Comparison of ENCODE assay signal across 15 mouse cellular contexts in genomic region chr12:108367909-108368308, GRCm38 (mm10). TPM values are rescaled to one million over a fixed set of nuclear protein-coding genes. Genes with fewer than 3 reads are reported as not detected.
A peak's percentile ranks its signal among the peaks of the same experiment; 100 is the strongest.
DNase-seq lines count a peak whose midpoint lies in the region; ATAC-seq and TF ChIP-seq lines count a peak whose summit lies in the region.
"Had no signal": no experiment of that assay in that cellular context is flagged by ENCODE, and none has a peak within 500 bp of the region (broad histone marks: within the 10 kb centered on the region; RNA-seq: fewer than 3 reads in every experiment).

No protein-coding gene starts in this region.

- peaks cover 31% of the 10 kb centered on the region for H3K4me1 ChIP-seq in heart, adult 2 months (ENCODE audit: control insufficient read depth, insufficient read depth, low read length)
- H3K4me1 ChIP-seq in heart, embryonic 12.5 days (replicated peaks) = peaks cover 44% of the 10 kb centered on the region
- H3K4me1 ChIP-seq in cerebellum, adult 2 months (ENCODE audit: control insufficient read depth, insufficient read depth, low read length) = peaks cover 58% of the 10 kb centered on the region
- peaks cover 64% of the 10 kb centered on the region for H3K4me1 ChIP-seq in lung, embryonic 16.5 days (replicated peaks; ENCODE audit: control insufficient read depth, insufficient read depth, low read length)

- H3K27ac ChIP-seq in heart, adult 2 months = peak overlapping the region; percentile 77
- no peak overlapping the region for H3K27ac ChIP-seq in heart, embryonic 12.5 days (ENCODE audit: poor library complexity, severe bottlenecking)
- H3K27ac ChIP-seq in cerebellum, adult 2 months (ENCODE audit: insufficient read depth, low read length) = no peak overlapping the region
- peak overlapping the region; percentile 37; the same call in 1 of the 2 replicates for H3K27ac ChIP-seq in lung, embryonic 16.5 days (ENCODE audit: low read length)
- H3K27ac ChIP-seq: hindbrain, embryonic 14.5 days; liver, embryonic 14.5 days; midbrain, embryonic 13.5 days had no signal

- H3K4me3 ChIP-seq in heart, adult 2 months = no peak overlapping the region
- no peak overlapping the region for H3K4me3 ChIP-seq in heart, embryonic 12.5 days
- no peak overlapping the region for H3K4me3 ChIP-seq in cerebellum, adult 2 months (replicated peaks; ENCODE audit: insufficient read depth, low read depth, low read length)
- H3K4me3 ChIP-seq in lung, embryonic 16.5 days (ENCODE audit: low read length) = no peak overlapping the region
- H3K4me3 ChIP-seq: midbrain, embryonic 13.5 days had no signal

- ATAC-seq in heart, embryonic 12.5 days (ENCODE audit: insufficient number of reproducible peaks, low FRiP score) = no peak
- ATAC-seq in lung, embryonic 16.5 days (ENCODE audit: low read depth) = no peak
- ATAC-seq in activated CD4-positive, CD25-positive, alpha-beta regulatory T cell, adult 4 months = no peak
- ATAC-seq: CD4-positive, CD25-positive, alpha-beta regulatory T cell, adult 4 months; forebrain, embryonic 14.5 days; midbrain, embryonic 13.5 days had no signal

- peak; percentile 52 to 56 for DNase-seq in heart, adult 2 months
- DNase-seq in cerebellum, adult 2 months = peak; percentile 61 to 73
- peak; percentile 52 to 56 for DNase-seq in heart, adult 9 months (ENCODE audit: low spot score in 2 of 2)
- no peak for DNase-seq in layer of hippocampus, postnatal 10 days (ENCODE audit: low spot score in 2 of 2)
- DNase-seq: gastrocnemius, postnatal 36 days; right cerebral cortex, postnatal 25 days; thymus, postnatal 25 days had no signal

- no peak for TF ChIP-seq CTCF in heart, adult 2 months (IDR thresholded peaks at IDR 0.05)
- no peak for TF ChIP-seq CTCF in cerebellum, adult 2 months (IDR thresholded peaks at IDR 0.05; ENCODE audit: borderline replicate concordance, insufficient read depth, low read depth, low read length)

- no peaks in the 10 kb centered on the region for H3K27me3 ChIP-seq in heart, adult 2 months (ENCODE audit: control insufficient read depth, insufficient read depth, low read length)
- no peaks in the 10 kb centered on the region for H3K27me3 ChIP-seq in heart, embryonic 12.5 days (replicated peaks)
- H3K27me3 ChIP-seq in cerebellum, adult 2 months (ENCODE audit: control insufficient read depth, insufficient read depth, low read length) = no peaks in the 10 kb centered on the region
- no peaks in the 10 kb centered on the region for H3K27me3 ChIP-seq in lung, embryonic 16.5 days (ENCODE audit: control insufficient read depth, insufficient read depth, low read depth, low read length)
- H3K27me3 ChIP-seq: midbrain, embryonic 13.5 days had no signal

- H3K9ac ChIP-seq in heart, adult 2 months (ENCODE audit: low read depth, low read length) = no peak overlapping the region
- H3K9ac ChIP-seq in heart, embryonic 12.5 days = no peak overlapping the region
- no peak overlapping the region for H3K9ac ChIP-seq in lung, embryonic 16.5 days (ENCODE audit: low read length)
- H3K9ac ChIP-seq: hindbrain, embryonic 14.5 days; liver, embryonic 14.5 days; midbrain, embryonic 13.5 days had no signal

- TF ChIP-seq POLR2A in heart, adult 2 months (IDR thresholded peaks at IDR 0.05; ENCODE audit: insufficient read depth, low read depth, low read length) = no peak
- TF ChIP-seq POLR2A in cerebellum, adult 2 months (IDR thresholded peaks at IDR 0.05; ENCODE audit: borderline replicate concordance, insufficient read depth, low read length) = no peak

- no peak overlapping the region for H3K4me2 ChIP-seq in heart, embryonic 12.5 days
- H3K4me2 ChIP-seq in lung, embryonic 16.5 days (ENCODE audit: low read depth, low read length) = no peak overlapping the region
- H3K4me2 ChIP-seq: hindbrain, embryonic 14.5 days; midbrain, embryonic 13.5 days had no signal

- H3K9me3 ChIP-seq in heart, embryonic 12.5 days (replicated peaks) = no peaks in the 10 kb centered on the region
- H3K9me3 ChIP-seq in lung, embryonic 16.5 days (ENCODE audit: control insufficient read depth, low read length) = no peaks in the 10 kb centered on the region
- H3K9me3 ChIP-seq: midbrain, embryonic 13.5 days had no signal

- peak; percentile 93 for TF ChIP-seq EP300 in heart, adult 2 months (IDR thresholded peaks at IDR 0.05; ENCODE audit: insufficient read depth, low read depth, low read length)

- WGBS in heart, adult 2 months = 38% methylated on average over 2 of the region's 2 CpGs
- WGBS in heart, embryonic 12.5 days = 72% methylated on average over 2 of the region's 2 CpGs
- 44% methylated on average over 2 of the region's 2 CpGs for WGBS in cerebellum, adult 2 months
- WGBS in lung, embryonic 16.5 days = 68% methylated on average over 2 of the region's 2 CpGs

- no peaks in the 10 kb centered on the region for H3K79me2 ChIP-seq in heart, adult 2 months (replicated peaks; ENCODE audit: control insufficient read depth, insufficient read depth, low read length)

- H3K36me3 ChIP-seq in heart, adult 2 months (ENCODE audit: control insufficient read depth, insufficient read depth, low read length) = no peaks in the 10 kb centered on the region
- H3K36me3 ChIP-seq in heart, embryonic 12.5 days = no peaks in the 10 kb centered on the region
- H3K36me3 ChIP-seq in lung, embryonic 16.5 days (ENCODE audit: control insufficient read depth, insufficient read depth, low read length) = no peaks in the 10 kb centered on the region
- H3K36me3 ChIP-seq: midbrain, embryonic 13.5 days had no signal

- intact Hi-C loops in heart, adult 2 months (cut with DNase I) = no loop called here

RNA-seq across cellular contexts. Expression of gene Eml1, which starts 2.8 kb away (rescaled TPM):
- 10 to 100 TPM; 73.5 to 84.7 TPM for total RNA-seq in heart, adult 2 months (2021)
- 68.7 and 112 TPM in 2 replicates for polyA plus RNA-seq in heart, adult 2 months (2012; rRNA removed)
- polyA plus RNA-seq in heart, embryonic 12.5 days (2016; fragmentation: Nextera tagmentation; extraction: Ambion mirVana) = 49.5 and 54.6 TPM in 2 replicates
- polyA plus RNA-seq in cerebellum, adult 2 months (2012; rRNA removed) = 89.7 and 93.9 TPM in 2 replicates
- polyA plus RNA-seq in lung, embryonic 16.5 days (2015; fragmentation: Nextera tagmentation; extraction: Ambion mirVana) = 121 and 122 TPM in 2 replicates
- total RNA-seq in layer of hippocampus, postnatal 10 days (2021) = 10 to 100 TPM; 43.5 to 51.0 TPM
- under 1 TPM in 1 of 2 experiments, not detected in 1; 0.38 TPM for polyA plus RNA-seq in activated CD4-positive, CD25-positive, alpha-beta regulatory T cell, adult 4 months (2017; shearing (Covaris generic))

RNA-seq across cellular contexts. Expression of gene Cyp46a1, which starts 33.7 kb away (rescaled TPM):
- total RNA-seq in heart, adult 2 months (2021) = under 1 TPM; 0.41 to 0.47 TPM
- 1.3 and 1.8 TPM in 2 replicates for polyA plus RNA-seq in heart, adult 2 months (2012; rRNA removed)
- polyA plus RNA-seq in heart, embryonic 12.5 days (2016; fragmentation: Nextera tagmentation; extraction: Ambion mirVana) = 7.9 and 8.0 TPM in 2 replicates
- 88.8 and 93.7 TPM in 2 replicates for polyA plus RNA-seq in cerebellum, adult 2 months (2012; rRNA removed)
- polyA plus RNA-seq in lung, embryonic 16.5 days (2015; fragmentation: Nextera tagmentation; extraction: Ambion mirVana) = 6.5 and 7.4 TPM in 2 replicates
- 100 to 1,000 TPM in 1 of 2 experiments, 10 to 100 TPM in 1; 89.7 to 103 TPM for total RNA-seq in layer of hippocampus, postnatal 10 days (2021)
- polyA plus RNA-seq in activated CD4-positive, CD25-positive, alpha-beta regulatory T cell, adult 4 months (2017; shearing (Covaris generic)) = not detected
- polyA plus RNA-seq: CD4-positive, CD25-positive, alpha-beta regulatory T cell, adult 4 months had no signal

Comparison
In these comparisons a context has a peak if more than half of its experiments do, and no peak if none do; other contexts are left out.
1. H3K27ac ChIP-seq: peak in heart, adult 2 months (single experiment) and lung, embryonic 16.5 days (single experiment); none in heart, embryonic 12.5 days (single experiment) and cerebellum, adult 2 months (single experiment).
2. DNase-seq: peak in heart, adult 2 months (2 of 2), cerebellum, adult 2 months (2 of 2) and heart, adult 9 months (2 of 2); none in layer of hippocampus, postnatal 10 days (0 of 2).
3. RNA of gene Eml1, which starts 2.8 kb away (polyA plus RNA-seq): 121 to 122 TPM in lung, embryonic 16.5 days, 89.7 to 93.9 TPM in cerebellum, adult 2 months, 68.7 to 112 TPM in heart, adult 2 months and 49.5 to 54.6 TPM in heart, embryonic 12.5 days; 0.38 TPM in activated CD4-positive, CD25-positive, alpha-beta regulatory T cell, adult 4 months; every median in the first group is over 10 times any median in the second.
4. RNA of gene Cyp46a1, which starts 33.7 kb away (polyA plus RNA-seq): 88.8 to 93.7 TPM in cerebellum, adult 2 months; 7.9 to 8.0 TPM in heart, embryonic 12.5 days, 6.5 to 7.4 TPM in lung, embryonic 16.5 days, 1.3 to 1.8 TPM in heart, adult 2 months and not detected in activated CD4-positive, CD25-positive, alpha-beta regulatory T cell, adult 4 months; every median in the first group is over 10 times any median in the second.